Mouse (Mus musculus): ENCODE results near the gene Slc52a3. TPM values are rescaled to one million over a fixed set of nuclear protein-coding genes. Genes with fewer than 3 reads are reported as not detected.

Slc52a3 gene
- polyA plus RNA-seq, 2 experiments: 0.73 to 0.74 TPM

DNA sequence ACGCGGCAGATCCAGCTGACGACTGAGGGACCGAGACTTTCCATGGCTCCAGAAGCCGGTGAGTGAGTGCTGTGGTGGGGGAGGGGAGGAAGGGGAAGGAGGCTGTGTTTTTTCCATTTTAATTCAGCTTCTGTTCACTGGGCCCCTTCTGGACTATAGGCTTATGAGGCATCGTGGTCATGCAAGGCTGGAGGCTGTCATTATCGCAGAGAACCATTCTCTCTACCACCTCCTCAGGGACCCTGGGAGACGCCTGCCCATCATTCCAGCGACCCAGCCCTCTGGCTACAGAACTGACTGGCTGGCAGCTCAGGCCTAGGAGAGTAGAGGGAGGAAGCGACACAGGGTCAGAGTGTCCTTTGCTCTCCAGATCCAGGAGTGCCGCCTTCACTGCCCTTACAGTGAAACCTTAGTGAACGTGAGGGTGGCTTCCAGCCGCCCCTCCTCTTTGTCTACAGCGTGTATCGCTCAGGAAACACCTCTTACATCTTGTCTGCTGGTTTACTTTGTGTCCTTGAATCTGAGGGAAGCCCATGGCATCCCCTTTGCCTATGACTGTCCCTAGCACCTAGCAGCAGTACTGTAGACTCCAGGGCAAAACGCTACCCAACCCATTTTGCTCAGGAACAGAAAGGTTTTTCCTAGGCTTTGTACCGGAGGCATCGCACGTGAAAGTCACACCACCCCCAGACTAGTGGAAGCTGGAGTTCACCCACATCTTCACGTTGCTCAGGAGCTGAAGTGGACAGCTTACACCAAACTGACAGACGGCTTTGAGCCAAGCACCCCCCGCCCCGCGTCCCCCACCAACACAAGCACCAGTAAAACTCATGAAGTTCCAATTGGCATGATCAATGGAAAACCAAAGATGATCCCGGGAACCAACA, 51.0 kb downstream of the Slc52a3 start:
- H3K4me1 ChIP-seq (replicated peaks; ENCODE audit: control insufficient read depth in 2 of 2, insufficient read depth in 2 of 2, low read length in 1 of 2): no peaks in the 10 kb centered on the region
- no peak overlapping the region for H3K27ac ChIP-seq
- DNase-seq (ENCODE audit: low read depth in 3 of 3, low spot score in 3 of 3): no peak
- no peak overlapping the region for H3K9ac ChIP-seq (replicated peaks)
- ATAC-seq (ENCODE audit: insufficient read depth): no peak
- no peaks in the 10 kb centered on the region for H3K36me3 ChIP-seq (replicated peaks; ENCODE audit: control insufficient read depth, insufficient read depth, low read depth)
- H3K9me3 ChIP-seq (ENCODE audit: control insufficient read depth, low read length): no peaks in the 10 kb centered on the region
- H3K27me3 ChIP-seq (ENCODE audit: control insufficient read depth, insufficient read depth, low read length): peaks cover 42% of the 10 kb centered on the region
- no peak overlapping the region for H3K4me3 ChIP-seq (ENCODE audit: insufficient read depth in 1 of 2, low read depth in 2 of 2, low read length in 2 of 2)
- WGBS (ENCODE audit: insufficient replicate concordance): 3% methylated on average over 25 of the region's 25 CpGs
- H3K4me2 ChIP-seq (ENCODE audit: low read depth): no peak overlapping the region
- TF ChIP-seq EP300 (IDR thresholded peaks at IDR 0.05; ENCODE audit: low read depth) (no peak), CTCF (IDR thresholded peaks at IDR 0.05; ENCODE audit: low read depth) (no peak)

- H3K27ac ChIP-seq: no peak overlapping the region
- H3K4me1 ChIP-seq (replicated peaks; ENCODE audit: control insufficient read depth in 2 of 2, insufficient read depth in 2 of 2, low read length in 1 of 2): no peaks in the 10 kb centered on the region
- DNase-seq (ENCODE audit: low read depth in 3 of 3, low spot score in 3 of 3): no peak
- peak overlapping the region in 1 of 2 experiments; percentile 34; a peak in 2 of 4 replicates for H3K4me3 ChIP-seq (ENCODE audit: insufficient read depth in 1 of 2, low read depth in 2 of 2, low read length in 2 of 2)
- H3K27me3 ChIP-seq (ENCODE audit: control insufficient read depth, insufficient read depth, low read length): peaks cover 42% of the 10 kb centered on the region
- WGBS (ENCODE audit: insufficient replicate concordance): under 1% methylated on average over 66 of the region's 82 CpGs
- TF ChIP-seq EP300 (IDR thresholded peaks at IDR 0.05; ENCODE audit: low read depth) (no peak), CTCF (IDR thresholded peaks at IDR 0.05; ENCODE audit: low read depth) (no peak)
- H3K9ac ChIP-seq (replicated peaks): no peak overlapping the region
- H3K9me3 ChIP-seq (ENCODE audit: control insufficient read depth, low read length): no peaks in the 10 kb centered on the region
- ATAC-seq (ENCODE audit: insufficient read depth): no peak
- H3K4me2 ChIP-seq (ENCODE audit: low read depth): peak overlapping the region; percentile 52
- no peaks in the 10 kb centered on the region for H3K36me3 ChIP-seq (replicated peaks; ENCODE audit: control insufficient read depth, insufficient read depth, low read depth)
These were observed 52.0 kb downstream of the Slc52a3 start for GRCm38 (mm10) chr2:152048003-152048980.

- H3K36me3 ChIP-seq (replicated peaks; ENCODE audit: control insufficient read depth, insufficient read depth, low read depth): no peaks in the 10 kb centered on the region
- no peak for TF ChIP-seq EP300 (IDR thresholded peaks at IDR 0.05; ENCODE audit: low read depth)
- TF ChIP-seq CTCF (IDR thresholded peaks at IDR 0.05; ENCODE audit: low read depth): no peak
- peaks cover 44% of the 10 kb centered on the region for H3K27me3 ChIP-seq (ENCODE audit: control insufficient read depth, insufficient read depth, low read length)
- ATAC-seq (ENCODE audit: insufficient read depth): no peak
- peak overlapping the region; percentile 52 for H3K4me2 ChIP-seq (ENCODE audit: low read depth)
- WGBS (ENCODE audit: insufficient replicate concordance): under 1% methylated on average over 24 of the region's 24 CpGs
- H3K4me3 ChIP-seq (ENCODE audit: insufficient read depth in 1 of 2, low read depth in 2 of 2, low read length in 2 of 2): peak overlapping the region in 1 of 2 experiments; percentile 34; a peak in 2 of 4 replicates
- H3K27ac ChIP-seq: no peak overlapping the region
- DNase-seq (ENCODE audit: low read depth in 3 of 3, low spot score in 3 of 3): no peak
- H3K9ac ChIP-seq (replicated peaks): no peak overlapping the region
- H3K9me3 ChIP-seq (ENCODE audit: control insufficient read depth, low read length): no peaks in the 10 kb centered on the region
- no peaks in the 10 kb centered on the region for H3K4me1 ChIP-seq (replicated peaks; ENCODE audit: control insufficient read depth in 2 of 2, insufficient read depth in 2 of 2, low read length in 1 of 2)
These were observed 52.7 kb downstream of the Slc52a3 start for GRCm38 (mm10) chr2:152048981-152049441.

DNA sequence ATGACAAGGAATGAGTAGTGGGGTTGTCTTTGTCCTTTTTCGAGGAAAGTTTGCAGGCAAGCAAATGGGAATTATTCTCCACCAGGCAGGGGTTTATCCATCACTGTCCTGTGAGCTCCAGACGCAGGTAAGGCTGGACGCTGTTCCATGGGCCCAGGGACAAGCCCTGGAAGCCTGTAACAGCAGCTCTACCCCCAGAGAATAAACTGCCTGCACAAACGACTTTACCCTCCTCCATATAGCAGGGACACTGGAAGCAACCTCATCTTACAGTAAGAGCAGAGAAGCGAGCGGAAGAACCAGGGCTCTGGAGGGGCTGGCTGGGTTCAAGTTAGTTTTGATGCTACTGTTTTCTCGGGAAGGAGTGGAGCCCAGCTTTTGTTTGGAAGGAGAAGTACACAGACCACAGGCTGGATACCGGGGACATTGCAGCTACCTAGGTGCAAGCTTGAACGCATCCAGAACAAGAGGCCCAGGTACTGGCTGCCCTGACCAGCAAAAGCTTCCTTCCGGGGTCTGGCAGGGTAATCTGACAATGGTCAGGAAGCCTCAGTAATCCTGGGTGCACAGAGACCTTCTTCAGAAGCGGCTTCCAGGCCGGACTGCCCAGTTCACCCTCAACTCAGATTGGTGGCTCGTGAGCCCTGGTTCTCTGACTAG, 53.4 kb downstream of the Slc52a3 start:
- Histone ChIP-seq H3K4me3 (ENCODE audit: insufficient read depth in 1 of 2, low read depth in 2 of 2, low read length in 2 of 2) (no peak overlapping the region), H3K9ac (replicated peaks) (no peak overlapping the region), H3K4me1 (replicated peaks; ENCODE audit: control insufficient read depth in 2 of 2, insufficient read depth in 2 of 2, low read length in 1 of 2) (no peaks in the 10 kb centered on the region), H3K27ac (no peak overlapping the region), H3K27me3 (ENCODE audit: control insufficient read depth, insufficient read depth, low read length) (peaks cover 44% of the 10 kb centered on the region), H3K36me3 (replicated peaks; ENCODE audit: control insufficient read depth, insufficient read depth, low read depth) (no peaks in the 10 kb centered on the region), H3K4me2 (ENCODE audit: low read depth) (no peak overlapping the region), H3K9me3 (ENCODE audit: control insufficient read depth, low read length) (no peaks in the 10 kb centered on the region)
- WGBS (ENCODE audit: insufficient replicate concordance): 4% methylated on average over 13 of the region's 13 CpGs
- DNase-seq (ENCODE audit: low read depth in 3 of 3, low spot score in 3 of 3) (no peak), ATAC-seq (ENCODE audit: insufficient read depth) (no peak)
- TF ChIP-seq CTCF (IDR thresholded peaks at IDR 0.05; ENCODE audit: low read depth) (no peak), EP300 (IDR thresholded peaks at IDR 0.05; ENCODE audit: low read depth) (no peak)

Measured in liver, embryonic 14.5 days (tissue).